Mouse (Mus musculus) right cerebral cortex, postnatal 36 days (tissue): Measurements from ENCODE around the gene Eaf2.

Experiments
- DNase-seq, 2 experiments: peaks; one replicate each; pipeline ENCODE4 v3.0.0; 2022; ENCODE audit warnings: low spot score in 2 of 2, mixed read lengths in 1 of 2

Gene Eaf2

GRCm38 (mm10) chr16:36770191-36770771 is 104.5 kb downstream of the Eaf2 start:
- no peak for DNase-seq

DNA sequence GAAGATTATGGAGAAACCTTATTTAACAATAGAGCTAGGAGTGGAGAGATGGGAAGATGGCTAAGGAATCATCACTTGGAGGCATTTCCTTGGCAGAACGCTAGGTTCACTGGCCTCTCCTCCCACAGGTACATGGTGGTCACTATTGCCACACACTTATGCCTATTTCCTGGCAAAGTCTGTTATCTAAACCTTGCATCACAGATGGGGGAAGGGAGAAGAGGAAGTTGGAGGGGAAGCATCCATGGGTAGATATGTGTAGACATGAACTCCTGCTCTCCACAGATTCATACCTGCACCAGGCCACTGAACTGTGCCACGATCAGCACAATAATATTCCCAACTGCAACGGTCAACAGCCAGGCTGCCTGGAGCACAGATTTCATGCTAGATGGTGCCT is 122.8 kb downstream of the Eaf2 start:
- DNase-seq: no peak

GRCm38 (mm10) chr16:36747767-36748166 is 127.0 kb downstream of the Eaf2 start:
- no peak for DNase-seq

- DNase-seq: no peak
Measured at GRCm38 (mm10) chr16:36747068-36747467, 127.7 kb downstream of the Eaf2 start.

- no peak for DNase-seq
Measured at GRCm38 (mm10) chr16:36743580-36743979, 131.2 kb downstream of the Eaf2 start.
